Mouse (Mus musculus) forebrain, embryonic 15.5 days (tissue): ENCODE measurements at regions not wholly inside any gene's neighbourhood (a gene's known extent, or its start where the extent isn't known, plus 50 kb on each side); places are given as distances from the start of the nearest gene placed in this dataset.
"Not testable (repeated sequence)": the region's sequence is repeated elsewhere in the genome, so short reads cannot be mapped to it uniquely, and the experiment has no call there.

ENCODE experiments used
- ATAC-seq: fragments of 200-750 bp; cut with Nextera tagmentation; replicated peaks from 2 replicates; pipeline ENCODE4 v1.8.0; 2017; ENCODE audit warnings: mild to moderate bottlenecking, moderate TSS enrichment, moderate library complexity
- H3K27ac ChIP-seq: fragments of 300-500 bp; sonication (generic); replicated peaks from 2 replicates; pipeline ENCODE4 v1.5.1; 2015; ENCODE audit warnings: mild to moderate bottlenecking, inconsistent platforms
- H3K27me3 ChIP-seq: fragments of 300-500 bp; sonication (generic); 2 replicates; pipeline ENCODE4 v1.6.1; 2015; ENCODE audit warnings: inconsistent platforms
- H3K36me3 ChIP-seq: fragments of 300-500 bp; sonication (generic); 2 replicates; pipeline ENCODE4 v1.6.1; 2015; ENCODE audit warnings: mild to moderate bottlenecking, inconsistent platforms
- H3K4me1 ChIP-seq: fragments of 300-500 bp; sonication (generic); 2 replicates; pipeline ENCODE4 v1.6.1; 2015; ENCODE audit warnings: inconsistent platforms
- H3K4me2 ChIP-seq: fragments of 300-500 bp; sonication (generic); replicated peaks from 2 replicates; pipeline ENCODE4 v1.6.1; 2015; ENCODE audit warnings: mild to moderate bottlenecking, inconsistent platforms
- H3K4me3 ChIP-seq: fragments of 300-500 bp; sonication (generic); 2 replicates; pipeline ENCODE4 v1.5.1; 2015; ENCODE audit warnings: mild to moderate bottlenecking, inconsistent platforms
- H3K9ac ChIP-seq: fragments of 300-500 bp; sonication (generic); replicated peaks from 2 replicates; pipeline ENCODE4 v1.6.1; 2015; ENCODE audit warnings: mild to moderate bottlenecking, inconsistent platforms
- H3K9me3 ChIP-seq: fragments of 300-500 bp; sonication (generic); 2 replicates; pipeline ENCODE4 v1.6.1; 2016; ENCODE audit warnings: inconsistent platforms
- WGBS: fragments of 180-500 bp; shearing (Covaris S2); methylation state at CpG from one replicate; pipeline ENCODE4 v1.1.7; 2015; ENCODE audit warnings: mixed read lengths; 5-methylcytosine and 5-hydroxymethylcytosine counted together

DNA sequence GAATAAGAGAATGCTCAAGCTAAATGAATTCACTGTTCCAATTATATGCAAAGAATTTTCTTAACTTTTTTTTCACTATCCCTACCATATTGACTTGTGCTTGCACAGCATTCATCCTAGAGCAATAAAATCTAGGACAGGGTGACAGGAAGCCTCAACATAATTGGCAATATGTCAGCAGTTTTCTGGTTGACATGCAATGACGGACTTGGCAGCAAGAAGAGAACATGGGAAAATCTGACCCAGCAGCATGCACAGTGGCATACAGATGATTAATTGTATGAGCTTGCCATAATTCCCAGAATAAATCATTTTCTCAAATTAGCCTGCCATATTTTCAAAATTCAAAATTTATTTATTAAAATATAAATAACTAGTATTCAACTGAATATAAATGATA, 152.7 kb downstream of the Amy2a5 start:
- Histone ChIP-seq H3K36me3 (no peaks in the 10 kb centered on the region), H3K27me3 (no peaks in the 10 kb centered on the region), H3K9me3 (no peaks in the 10 kb centered on the region), H3K4me3 (no peak overlapping the region), H3K4me1 (no peaks in the 10 kb centered on the region), H3K27ac (no peak overlapping the region), H3K9ac (no peak overlapping the region), H3K4me2 (no peak overlapping the region)
- 81% methylated on average over 1 of the region's 1 CpGs for WGBS
- no peak for ATAC-seq

DNA sequence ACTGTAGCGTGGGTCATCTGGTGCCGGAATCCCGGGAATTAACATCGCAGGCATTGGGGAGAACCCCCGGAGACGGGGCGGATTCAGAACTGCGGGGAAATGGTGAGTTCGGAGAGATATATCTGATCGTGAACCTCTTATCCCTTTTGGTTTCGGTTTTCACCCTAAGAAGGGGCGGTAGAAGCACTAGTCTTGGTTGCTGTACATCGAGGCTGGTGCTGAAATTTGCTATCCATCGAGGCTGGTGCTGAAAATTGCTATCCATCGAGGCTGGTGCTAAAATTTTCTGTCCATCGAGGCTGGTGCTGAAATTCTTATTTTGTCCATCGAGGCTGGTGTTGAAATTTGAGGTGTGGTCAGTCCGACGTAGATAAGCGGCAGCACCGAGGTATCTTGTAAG, 167.8 kb downstream of the Amy2a5 start:
- H3K36me3 ChIP-seq, H3K4me1 ChIP-seq, H3K9me3 ChIP-seq, H3K4me3 ChIP-seq, H3K27ac ChIP-seq, ATAC-seq, H3K9ac ChIP-seq, H3K27me3 ChIP-seq, H3K4me2 ChIP-seq: not testable (repeated sequence)
- WGBS, result 83% methylated on average over 21 of the region's 21 CpGs

DNA sequence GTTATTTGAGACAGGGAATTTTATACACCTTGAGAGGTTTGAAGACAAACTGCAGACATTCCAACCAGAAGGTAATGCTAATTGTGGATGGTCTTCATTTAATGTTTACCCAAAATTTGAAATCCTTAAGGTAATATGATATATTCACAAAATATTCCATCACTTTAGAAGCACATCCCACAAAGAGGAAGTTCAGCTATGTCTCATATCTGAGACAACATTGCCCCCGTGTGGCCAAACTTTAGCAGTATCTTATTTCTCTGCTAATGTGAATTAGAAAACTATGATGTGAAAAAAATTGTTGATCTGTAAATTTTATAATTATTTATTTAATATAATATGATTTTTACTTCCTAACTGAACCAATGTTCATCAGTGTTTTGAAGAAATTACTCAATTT, 177.9 kb downstream of the Amy2a5 start:
- no peak overlapping the region for H3K27ac ChIP-seq
- H3K9ac ChIP-seq, result no peak overlapping the region
- H3K27me3 ChIP-seq, result no peaks in the 10 kb centered on the region
- H3K4me1 ChIP-seq, result no peaks in the 10 kb centered on the region
- peak; percentile 69 for ATAC-seq
- no peaks in the 10 kb centered on the region for H3K9me3 ChIP-seq
- H3K4me2 ChIP-seq, result no peak overlapping the region
- H3K36me3 ChIP-seq, result no peaks in the 10 kb centered on the region
- H3K4me3 ChIP-seq, result no peak overlapping the region
- WGBS, result 0% methylated on average over 1 of the region's 1 CpGs
